Mouse (Mus musculus): Measurements from ENCODE around the gene Sult1b1. TPM values are rescaled to one million over a fixed set of nuclear protein-coding genes. Genes with fewer than 3 reads are reported as not detected.

Gene Sult1b1
- not detected in 2 replicates for polyA plus RNA-seq (2012; rRNA removed)

DNA sequence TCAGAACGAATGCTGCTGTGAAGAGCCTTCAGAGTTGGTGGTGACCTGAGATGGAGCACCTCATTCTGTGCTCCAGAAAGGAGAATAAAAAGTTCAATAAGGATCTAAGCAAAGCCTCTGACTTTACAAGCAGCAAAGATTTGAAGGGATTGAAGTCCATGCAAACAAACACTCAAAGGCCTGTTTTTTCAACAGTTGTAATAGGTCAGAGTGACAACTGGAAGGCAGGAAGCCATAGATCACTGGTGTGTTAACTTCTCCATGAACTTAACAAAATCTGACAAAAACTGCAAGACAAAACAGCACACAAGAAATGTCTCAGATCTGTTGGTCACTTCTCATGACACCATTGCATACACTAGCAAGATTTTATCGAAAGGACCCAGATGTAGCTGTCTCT is at the start of gene Sult1b1:
TSS of gene Sult1b1 (minus strand) at position 85 of the 400 bp plus-strand sequence.
- no peak for TF ChIP-seq CTCF (IDR thresholded peaks at IDR 0.05; ENCODE audit: borderline replicate concordance, insufficient read depth, low read depth, low read length)
- no peak for TF ChIP-seq POLR2A (IDR thresholded peaks at IDR 0.05; ENCODE audit: borderline replicate concordance, insufficient read depth, low read length)
- 92% methylated on average over 2 of the region's 2 CpGs for WGBS

DNA sequence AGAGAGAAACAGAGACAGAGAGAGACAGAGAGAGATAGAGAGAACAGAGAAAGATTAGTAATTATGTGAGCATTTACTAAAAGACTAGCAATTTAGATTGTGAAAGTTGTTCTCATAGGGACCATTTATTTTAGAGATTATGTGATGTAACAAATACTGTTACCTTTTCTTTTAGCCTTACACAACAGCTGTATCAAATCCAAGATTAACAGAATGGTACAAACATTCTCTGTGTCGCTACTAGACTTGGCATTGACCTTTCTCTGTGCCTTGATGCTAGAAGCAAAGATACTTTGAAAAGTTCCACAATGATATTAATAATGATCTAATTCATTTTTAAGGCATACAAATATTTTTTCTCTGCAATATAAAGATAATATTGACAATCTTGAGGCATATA is 42.4 kb upstream of the Sult1b1 start:
- TF ChIP-seq CTCF (IDR thresholded peaks at IDR 0.05; ENCODE audit: borderline replicate concordance, insufficient read depth, low read depth, low read length) (no peak), POLR2A (IDR thresholded peaks at IDR 0.05; ENCODE audit: borderline replicate concordance, insufficient read depth, low read length) (no peak)
- H3K4me1 ChIP-seq (ENCODE audit: control insufficient read depth, insufficient read depth, low read length), result no peaks in the 10 kb centered on the region
- H3K4me3 ChIP-seq (replicated peaks; ENCODE audit: insufficient read depth, low read depth, low read length), result no peak overlapping the region
- no peaks in the 10 kb centered on the region for H3K27me3 ChIP-seq (ENCODE audit: control insufficient read depth, insufficient read depth, low read length)
- WGBS, result 82% methylated on average over 1 of the region's 1 CpGs
- H3K27ac ChIP-seq (ENCODE audit: insufficient read depth, low read length), result no peak overlapping the region
- DNase-seq, result no peak

More for the DNA sequence above, at the start of gene Sult1b1:
- Histone ChIP-seq H3K4me3 (replicated peaks; ENCODE audit: insufficient read depth, low read depth, low read length) (no peak within 1 kb of the TSS), H3K27ac (ENCODE audit: insufficient read depth, low read length) (no peak within 1 kb of the TSS), H3K27me3 (ENCODE audit: control insufficient read depth, insufficient read depth, low read length) (no peaks in the 10 kb centered on the region), H3K4me1 (ENCODE audit: control insufficient read depth, insufficient read depth, low read length) (no peaks in the 10 kb centered on the region)
- DNase-seq, result no peak

DNA sequence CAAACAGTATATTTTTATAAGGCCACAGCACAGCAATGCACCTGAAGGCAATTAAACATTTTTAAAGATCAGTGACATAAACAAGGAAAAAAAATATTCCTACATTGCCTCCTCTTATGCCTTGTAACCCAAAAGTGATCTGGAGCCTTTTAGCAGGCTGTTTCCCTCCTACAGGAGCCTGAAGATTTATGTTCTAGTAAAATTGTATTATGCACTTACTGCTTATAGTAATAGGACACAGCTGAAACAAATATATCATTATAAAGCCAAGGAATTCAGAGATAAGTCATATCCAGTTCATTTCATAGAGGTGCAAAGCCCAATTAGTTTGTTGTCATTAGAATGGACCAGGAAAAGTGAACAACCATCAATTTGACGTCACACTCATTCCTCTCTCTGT is 36.2 kb upstream of the Sult1b1 start:
- Histone ChIP-seq H3K4me1 (ENCODE audit: control insufficient read depth, insufficient read depth, low read length) (no peaks in the 10 kb centered on the region), H3K4me3 (replicated peaks; ENCODE audit: insufficient read depth, low read depth, low read length) (no peak overlapping the region), H3K27me3 (ENCODE audit: control insufficient read depth, insufficient read depth, low read length) (no peaks in the 10 kb centered on the region), H3K27ac (ENCODE audit: insufficient read depth, low read length) (no peak overlapping the region)
- DNase-seq, result no peak
- TF ChIP-seq POLR2A (IDR thresholded peaks at IDR 0.05; ENCODE audit: borderline replicate concordance, insufficient read depth, low read length) (no peak), CTCF (IDR thresholded peaks at IDR 0.05; ENCODE audit: borderline replicate concordance, insufficient read depth, low read depth, low read length) (no peak)
- WGBS, result 72% methylated on average over 1 of the region's 1 CpGs

DNA sequence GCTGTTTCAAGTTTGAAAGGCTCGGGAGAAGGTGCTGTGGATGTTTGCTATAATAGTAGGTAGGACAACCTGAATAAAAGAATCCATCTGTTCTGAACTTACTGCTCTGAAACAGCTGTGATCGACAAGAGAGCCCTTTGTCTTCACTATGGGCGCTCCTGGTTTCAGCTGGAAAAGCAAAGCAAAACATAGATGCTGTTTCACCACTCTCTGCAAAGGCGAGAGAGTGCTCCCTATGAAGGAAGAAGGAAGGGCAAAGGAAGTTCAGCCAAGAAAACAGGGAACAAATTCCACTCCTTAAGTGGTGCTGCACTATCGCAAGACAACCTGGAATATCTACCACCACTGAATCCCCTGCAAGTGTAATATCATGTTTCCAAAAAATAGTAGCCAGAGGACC is 35.5 kb upstream of the Sult1b1 start:
- Histone ChIP-seq H3K27me3 (ENCODE audit: control insufficient read depth, insufficient read depth, low read length) (no peaks in the 10 kb centered on the region), H3K4me1 (ENCODE audit: control insufficient read depth, insufficient read depth, low read length) (no peaks in the 10 kb centered on the region), H3K4me3 (replicated peaks; ENCODE audit: insufficient read depth, low read depth, low read length) (no peak overlapping the region), H3K27ac (ENCODE audit: insufficient read depth, low read length) (no peak overlapping the region)
- TF ChIP-seq POLR2A (IDR thresholded peaks at IDR 0.05; ENCODE audit: borderline replicate concordance, insufficient read depth, low read length) (no peak), CTCF (IDR thresholded peaks at IDR 0.05; ENCODE audit: borderline replicate concordance, insufficient read depth, low read depth, low read length) (no peak)
- 72% methylated on average over 5 of the region's 5 CpGs for WGBS
- DNase-seq, result no peak

DNA sequence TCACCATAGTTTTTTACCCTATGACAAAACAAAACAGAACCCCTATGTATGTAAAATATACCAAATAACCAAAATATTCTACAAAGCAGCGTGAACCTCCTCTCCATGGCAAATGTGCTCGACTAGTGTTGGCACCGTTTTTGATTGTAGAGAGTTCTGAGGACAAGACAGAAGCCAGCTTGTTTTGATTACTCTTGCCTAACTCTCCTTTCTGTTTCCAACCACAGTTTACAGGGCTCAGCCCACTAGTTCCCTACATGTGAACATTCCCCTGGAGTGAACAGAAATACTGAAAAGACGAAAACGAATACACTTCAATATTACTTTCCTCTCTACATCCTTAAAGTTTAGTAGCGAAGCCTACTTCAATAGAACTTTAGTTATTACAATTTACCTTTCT is 34.8 kb upstream of the Sult1b1 start:
- WGBS, result 79% methylated on average over 6 of the region's 6 CpGs
- Histone ChIP-seq H3K27me3 (ENCODE audit: control insufficient read depth, insufficient read depth, low read length) (no peaks in the 10 kb centered on the region), H3K27ac (ENCODE audit: insufficient read depth, low read length) (no peak overlapping the region), H3K4me1 (ENCODE audit: control insufficient read depth, insufficient read depth, low read length) (no peaks in the 10 kb centered on the region), H3K4me3 (replicated peaks; ENCODE audit: insufficient read depth, low read depth, low read length) (no peak overlapping the region)
- TF ChIP-seq CTCF (IDR thresholded peaks at IDR 0.05; ENCODE audit: borderline replicate concordance, insufficient read depth, low read depth, low read length) (no peak), POLR2A (IDR thresholded peaks at IDR 0.05; ENCODE audit: borderline replicate concordance, insufficient read depth, low read length) (no peak)
- no peak for DNase-seq

DNA sequence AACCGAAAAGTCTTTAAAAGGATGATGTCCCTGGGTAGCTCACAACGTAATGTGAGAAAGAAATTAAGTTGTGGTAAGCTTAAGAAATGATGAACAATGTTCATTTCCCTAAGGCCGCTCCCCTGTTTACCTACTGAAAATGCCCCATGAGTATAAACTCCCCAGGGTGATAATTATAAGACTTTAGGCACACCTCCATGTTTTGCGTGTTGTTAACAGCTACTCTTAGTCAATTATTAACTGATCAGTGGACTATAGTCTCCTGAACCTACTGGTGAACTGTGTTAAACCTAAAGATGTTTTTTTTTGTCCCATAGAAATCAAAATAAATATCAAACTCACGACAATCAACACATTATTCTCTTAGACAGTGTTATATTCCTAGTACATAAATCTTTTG is 30.9 kb upstream of the Sult1b1 start, which contains the start of gene Sult1d1:
TSS of gene Sult1d1 (minus strand) at position 183 of the 400 bp plus-strand sequence.
- WGBS, result 87% methylated on average over 5 of the region's 5 CpGs
- Histone ChIP-seq H3K27ac (ENCODE audit: insufficient read depth, low read length) (no peak within 1 kb of the TSS), H3K4me3 (replicated peaks; ENCODE audit: insufficient read depth, low read depth, low read length) (no peak within 1 kb of the TSS), H3K4me1 (ENCODE audit: control insufficient read depth, insufficient read depth, low read length) (no peaks in the 10 kb centered on the region), H3K27me3 (ENCODE audit: control insufficient read depth, insufficient read depth, low read length) (no peaks in the 10 kb centered on the region)
- DNase-seq, result no peak
- TF ChIP-seq CTCF (IDR thresholded peaks at IDR 0.05; ENCODE audit: borderline replicate concordance, insufficient read depth, low read depth, low read length) (no peak), POLR2A (IDR thresholded peaks at IDR 0.05; ENCODE audit: borderline replicate concordance, insufficient read depth, low read length) (no peak)

DNA sequence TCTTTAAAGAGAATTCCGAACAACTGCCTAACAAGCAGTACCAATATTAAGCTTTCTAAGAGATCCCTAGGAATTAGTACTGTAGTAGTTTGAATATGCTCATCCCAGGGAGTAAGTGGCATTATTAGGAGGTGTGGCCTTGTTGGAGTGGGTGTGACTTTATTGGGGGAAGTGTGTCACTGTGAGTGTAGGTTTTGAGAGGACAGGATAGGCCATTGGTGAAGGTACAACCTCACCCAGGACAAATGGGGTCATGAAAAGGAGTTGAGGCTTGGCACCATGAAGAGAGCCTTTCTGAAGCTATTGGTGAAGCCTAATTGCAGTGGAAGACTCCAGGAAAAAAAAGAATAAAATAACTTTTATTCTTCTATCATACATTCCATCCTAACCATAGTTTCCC is 29.3 kb upstream of the Sult1b1 start:
- WGBS, result 80% methylated on average over 1 of the region's 1 CpGs
- TF ChIP-seq POLR2A (IDR thresholded peaks at IDR 0.05; ENCODE audit: borderline replicate concordance, insufficient read depth, low read length) (no peak), CTCF (IDR thresholded peaks at IDR 0.05; ENCODE audit: borderline replicate concordance, insufficient read depth, low read depth, low read length) (no peak)
- Histone ChIP-seq H3K27ac (ENCODE audit: insufficient read depth, low read length) (no peak overlapping the region), H3K27me3 (ENCODE audit: control insufficient read depth, insufficient read depth, low read length) (no peaks in the 10 kb centered on the region), H3K4me3 (replicated peaks; ENCODE audit: insufficient read depth, low read depth, low read length) (no peak overlapping the region), H3K4me1 (ENCODE audit: control insufficient read depth, insufficient read depth, low read length) (no peaks in the 10 kb centered on the region)
- no peak for DNase-seq

DNA sequence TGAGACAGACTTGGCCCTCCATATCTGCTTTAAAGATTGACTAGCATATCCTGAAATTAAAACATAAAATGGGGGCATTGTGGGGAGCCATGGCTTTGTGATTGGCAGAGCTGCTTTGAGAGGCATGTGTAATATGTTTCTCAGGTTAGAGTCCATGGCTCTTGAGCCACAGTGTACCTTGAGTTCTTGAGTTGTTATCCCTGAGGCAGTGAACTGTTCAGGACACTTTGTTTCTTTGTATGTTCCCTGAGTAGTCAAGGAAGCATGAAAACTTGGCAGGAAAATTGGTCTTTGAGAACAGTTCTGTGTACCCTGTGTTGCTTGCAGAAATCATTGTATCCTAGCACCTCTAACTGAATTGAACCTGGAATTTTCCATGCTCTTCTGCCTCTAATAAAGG is 25.0 kb upstream of the Sult1b1 start:
- no peak overlapping the region for H3K4me3 ChIP-seq (replicated peaks; ENCODE audit: insufficient read depth, low read depth, low read length)
- H3K27me3 ChIP-seq (ENCODE audit: control insufficient read depth, insufficient read depth, low read length), result no peaks in the 10 kb centered on the region
- no peak for DNase-seq
- no peak overlapping the region for H3K27ac ChIP-seq (ENCODE audit: insufficient read depth, low read length)
- no peaks in the 10 kb centered on the region for H3K4me1 ChIP-seq (ENCODE audit: control insufficient read depth, insufficient read depth, low read length)
- TF ChIP-seq POLR2A (IDR thresholded peaks at IDR 0.05; ENCODE audit: borderline replicate concordance, insufficient read depth, low read length), result no peak
- TF ChIP-seq CTCF (IDR thresholded peaks at IDR 0.05; ENCODE audit: borderline replicate concordance, insufficient read depth, low read depth, low read length), result no peak
